Mouse (Mus musculus): Measurements from ENCODE around the gene Tab1.

Gene Tab1

GRCm38 (mm10) chr15:80132993-80133586, at the start of gene Tab1:
Gene Tab1 (plus strand): TSS chr15:80133127.
- peak; percentile 94 for DNase-seq

DNA sequence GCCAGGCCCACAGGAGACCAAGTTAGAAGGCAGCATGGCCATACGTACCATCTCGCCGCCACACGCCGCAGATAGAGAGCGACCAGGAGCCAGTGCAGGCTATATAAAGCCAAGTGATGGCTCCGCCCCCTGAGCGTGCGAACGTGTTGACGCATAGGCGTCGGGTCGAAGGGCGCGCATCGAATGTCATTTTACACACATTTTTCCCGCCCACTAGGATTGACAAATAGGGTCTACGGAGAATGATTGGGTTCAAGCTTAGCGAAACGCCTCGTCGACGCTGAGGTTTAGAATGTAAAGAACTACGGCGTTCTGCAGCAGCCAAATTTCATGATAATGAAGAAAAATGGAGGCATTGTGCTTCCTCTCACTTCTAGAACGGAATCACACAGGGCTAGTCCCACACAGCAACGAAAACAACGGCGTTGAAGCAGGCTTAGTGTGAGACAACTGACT, 49.6 kb upstream of the Tab1 start:
- peak; percentile 99 for DNase-seq

- DNase-seq: no peak
Observed at GRCm38 (mm10) chr15:80083740-80084139, 49.2 kb upstream of the Tab1 start.

- DNase-seq: no peak
Observed at GRCm38 (mm10) chr15:80087406-80088012, 45.4 kb upstream of the Tab1 start.

DNA sequence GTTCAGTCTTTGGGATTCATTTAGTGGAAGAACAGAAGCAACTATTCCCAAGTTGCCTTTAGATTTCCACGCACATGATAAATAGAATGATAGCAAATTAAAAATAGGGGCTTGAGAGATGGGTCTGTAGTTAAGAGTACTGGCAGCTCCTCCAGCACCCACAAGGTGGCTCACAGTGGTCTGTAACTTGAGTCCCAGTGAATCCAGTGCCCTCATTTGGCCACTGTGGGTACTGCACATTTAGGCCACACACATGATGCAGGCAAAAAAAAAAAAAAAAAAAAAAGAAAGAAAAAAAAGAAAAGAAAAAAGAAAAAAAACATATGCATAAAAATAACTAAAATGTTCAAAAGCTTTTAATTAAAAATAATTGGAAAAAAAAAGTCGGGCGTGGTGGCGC, 44.3 kb upstream of the Tab1 start:
- DNase-seq: peak; percentile 94

DNA sequence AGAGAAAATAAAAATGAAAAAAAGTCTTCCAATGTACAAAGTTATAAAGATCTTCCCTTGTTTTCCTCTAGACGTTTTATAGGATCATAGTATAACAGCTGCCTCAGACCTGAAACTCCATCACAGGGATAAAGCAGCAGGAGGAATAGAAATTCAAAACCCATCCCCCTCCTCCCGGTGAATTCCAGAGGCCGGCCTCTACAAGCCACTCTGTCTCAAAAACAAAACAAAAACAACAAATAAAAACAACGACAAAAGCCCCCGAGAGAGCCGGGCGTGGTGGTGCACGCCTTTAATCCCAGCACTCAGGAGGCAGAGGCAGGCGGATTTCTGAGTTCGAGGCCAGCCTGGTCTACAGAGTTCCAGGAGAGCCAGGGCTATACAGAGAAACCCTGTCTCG, 42.8 kb upstream of the Tab1 start:
- no peak for DNase-seq

DNA sequence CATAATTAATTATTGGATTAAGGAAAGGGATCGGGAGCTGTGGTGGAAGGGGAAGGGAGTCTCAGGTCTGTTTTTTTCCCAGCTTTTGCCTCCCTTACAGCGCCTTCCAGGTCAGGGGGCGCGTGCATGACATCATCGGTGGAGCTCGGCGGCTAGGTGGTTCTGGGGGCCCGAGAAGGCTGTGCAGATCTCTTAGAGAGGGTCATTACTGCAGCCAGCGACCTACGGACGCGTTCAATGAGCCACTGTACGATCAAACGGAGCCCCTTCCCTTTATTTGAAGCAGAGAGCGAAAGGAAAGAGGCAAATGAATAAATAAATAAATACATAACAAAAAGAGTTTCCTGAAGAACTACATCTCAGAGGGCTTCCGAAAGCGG, 42.2 kb upstream of the Tab1 start:
- DNase-seq: peak; percentile 43

- peak; percentile 92 for DNase-seq
Observed at GRCm38 (mm10) chr15:80091121-80091955, 41.6 kb upstream of the Tab1 start, which contains the start of the genes Syngr1 and Rpl3. Gene Syngr1 (plus strand): TSS chr15:80091334. Gene Rpl3 (minus strand): TSS chr15:80091868.

DNA sequence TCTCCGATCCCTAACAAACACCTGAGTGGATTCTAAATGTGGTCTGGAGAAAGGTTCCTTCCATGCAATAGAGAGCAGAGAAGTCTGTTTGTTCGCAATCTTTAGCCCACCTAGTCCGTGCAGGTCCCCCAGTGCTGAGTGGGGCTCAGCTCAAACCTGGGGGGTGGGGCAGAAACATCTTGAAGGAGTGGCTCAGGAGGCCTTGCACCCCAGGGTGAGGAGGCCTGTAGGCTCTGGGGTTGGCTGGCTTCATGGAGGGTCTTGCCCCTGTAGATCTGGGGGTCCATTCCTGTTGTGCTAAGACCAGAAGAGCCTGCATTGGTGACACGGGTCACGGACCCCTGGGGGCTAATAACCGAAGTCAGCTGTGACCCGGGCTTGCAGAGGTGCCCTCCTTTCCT, 40.9 kb upstream of the Tab1 start:
- DNase-seq: no peak

DNA sequence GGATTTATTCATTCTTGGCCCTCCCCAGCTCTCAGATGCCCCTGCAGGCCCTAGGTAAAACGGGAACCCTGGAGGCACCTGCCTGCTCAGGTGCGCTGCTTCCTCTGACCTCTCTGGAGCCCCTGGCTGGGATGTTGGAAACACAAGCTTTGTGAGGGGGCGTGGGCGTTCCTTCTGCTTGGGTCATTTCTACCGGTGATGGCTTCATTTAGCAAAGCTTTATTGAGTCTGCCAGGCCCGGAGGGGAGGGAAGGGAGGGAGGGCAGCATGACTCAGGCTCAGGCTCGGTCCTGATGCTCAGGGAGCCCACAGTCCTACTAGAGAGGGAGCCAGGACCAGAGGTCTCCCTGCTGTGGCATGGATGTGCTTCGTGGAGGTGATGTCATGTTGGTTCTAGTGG, 40.3 kb upstream of the Tab1 start:
- DNase-seq: no peak

DNA sequence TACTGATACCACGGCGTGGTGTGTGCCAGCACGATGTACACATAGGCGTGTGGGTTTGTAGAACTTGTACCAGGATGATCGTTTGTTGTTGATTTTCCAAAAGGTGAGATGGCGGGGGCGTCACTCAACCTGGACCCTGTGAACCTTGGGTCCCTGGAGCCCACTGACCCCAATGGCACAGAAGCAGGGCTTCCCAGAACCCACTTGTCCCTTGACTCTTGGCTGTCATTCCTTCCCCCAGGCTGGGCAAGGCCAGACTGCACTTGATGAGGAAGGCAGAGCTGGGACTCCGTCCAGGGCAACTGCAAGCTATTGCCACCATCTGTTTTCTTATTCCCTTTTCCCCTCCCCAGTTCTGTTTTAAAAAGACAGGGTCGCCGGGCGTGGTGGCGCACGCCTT, 38.7 kb upstream of the Tab1 start:
- DNase-seq: no peak

GRCm38 (mm10) chr15:80095596-80095995, 37.3 kb upstream of the Tab1 start:
- DNase-seq: no peak

- DNase-seq: no peak
Observed at GRCm38 (mm10) chr15:80096406-80096805, 36.5 kb upstream of the Tab1 start.

- DNase-seq: peak; percentile 66
Observed at GRCm38 (mm10) chr15:80096946-80097881, 35.7 kb upstream of the Tab1 start.

DNA sequence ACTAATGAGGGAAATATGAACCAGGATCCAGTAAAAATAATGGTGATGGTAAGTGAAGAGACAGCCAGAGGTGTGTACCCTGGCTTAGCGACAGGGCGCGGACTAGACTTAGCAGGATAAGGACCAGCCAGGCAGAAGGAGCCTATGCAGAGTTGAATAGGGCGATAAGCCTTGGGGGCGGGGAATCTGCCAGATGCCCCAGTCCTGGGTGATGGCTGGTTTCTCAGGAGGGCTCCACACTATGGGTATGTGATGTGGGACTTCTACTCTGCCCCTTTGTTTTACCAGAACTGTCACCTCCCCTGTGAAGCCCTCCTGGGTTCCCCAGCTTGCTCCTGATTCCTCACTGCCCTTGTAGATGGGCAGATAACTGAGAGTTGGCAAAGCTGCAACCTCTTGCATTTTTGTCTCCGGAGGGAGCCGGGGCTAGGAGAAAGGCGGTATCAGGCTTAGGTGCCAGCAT, 34.9 kb upstream of the Tab1 start:
- DNase-seq: no peak

DNA sequence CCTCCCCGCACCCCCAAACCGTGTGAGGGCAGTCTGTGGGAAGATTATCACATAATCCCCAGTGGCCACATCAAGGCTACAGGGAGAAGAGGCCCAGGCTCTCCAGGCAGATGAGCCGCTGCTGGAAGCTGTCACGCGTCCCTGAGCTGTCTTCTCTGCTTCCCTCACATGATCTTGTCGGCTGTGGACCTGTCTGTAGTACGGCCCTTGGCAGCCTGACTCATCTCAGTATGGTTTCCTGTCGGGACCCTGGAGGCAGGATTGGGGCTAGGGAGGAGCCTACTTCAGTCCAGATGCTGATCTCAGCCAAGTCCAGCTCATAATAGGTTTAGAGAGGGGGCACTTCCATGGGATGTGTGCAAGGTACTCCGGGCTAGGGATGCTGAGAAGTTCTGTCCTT, 34.1 kb upstream of the Tab1 start:
- no peak for DNase-seq

DNA sequence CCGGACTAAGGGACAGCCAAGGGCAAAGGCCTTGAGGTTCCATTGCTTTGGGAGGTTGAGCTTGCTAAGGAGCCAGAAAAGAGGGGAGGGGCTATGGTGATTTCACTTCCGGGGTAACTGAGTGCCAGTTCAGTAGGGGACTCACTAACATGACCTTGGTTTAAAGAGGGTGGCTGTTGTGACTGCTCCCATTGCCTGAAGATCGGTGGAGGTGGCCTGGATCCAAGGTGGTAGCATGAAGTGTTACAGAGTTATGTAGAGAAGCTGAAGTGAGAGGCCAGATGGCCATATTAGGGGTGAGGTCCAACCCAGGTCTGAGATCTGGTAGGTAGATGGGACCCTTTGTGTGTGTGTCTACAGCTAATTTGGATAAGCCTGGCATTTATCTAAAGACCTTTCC, 33.5 kb upstream of the Tab1 start:
- no peak for DNase-seq

DNA sequence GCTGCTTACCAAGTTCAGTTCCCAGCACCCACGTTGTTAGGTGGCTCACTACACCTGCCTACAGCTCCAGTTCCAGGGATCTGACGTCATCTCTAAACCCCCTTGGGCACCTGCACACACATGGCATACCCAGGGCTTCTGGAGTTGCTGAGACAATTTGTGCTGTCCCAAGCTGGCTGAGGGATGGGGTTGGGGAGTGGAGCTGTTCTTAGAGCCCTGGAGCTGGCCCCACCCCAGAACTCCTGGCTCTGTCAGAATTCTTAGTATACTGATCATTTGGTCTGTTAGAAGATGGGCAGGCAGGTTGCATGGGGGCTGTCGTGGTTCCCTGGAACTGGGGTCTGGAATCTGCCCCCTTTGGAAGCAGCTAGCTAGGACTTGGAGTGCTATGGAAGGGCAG, 32.7 kb upstream of the Tab1 start:
- no peak for DNase-seq

DNA sequence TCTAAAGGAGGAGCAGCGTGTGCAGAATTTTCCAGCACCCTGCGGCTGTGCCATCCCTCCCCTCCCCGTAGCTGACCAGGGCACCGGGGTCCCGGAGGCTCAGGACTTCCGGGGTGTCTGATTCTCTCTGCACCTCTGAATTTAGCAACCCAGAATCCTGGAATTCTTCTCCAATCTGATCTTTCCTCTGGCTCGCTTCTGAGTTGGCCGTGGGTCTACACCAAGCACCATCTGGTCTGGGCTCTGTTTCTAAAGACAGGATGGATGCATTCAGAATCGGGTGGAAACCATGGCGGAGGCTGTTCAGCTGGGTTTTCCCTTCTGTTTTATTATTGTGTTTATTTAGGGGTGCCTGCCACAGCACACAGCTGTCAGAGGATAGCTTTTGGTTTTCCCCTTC, 32.1 kb upstream of the Tab1 start:
- DNase-seq: no peak

- no peak for DNase-seq
Observed at GRCm38 (mm10) chr15:80101503-80101902, 31.4 kb upstream of the Tab1 start.

DNA sequence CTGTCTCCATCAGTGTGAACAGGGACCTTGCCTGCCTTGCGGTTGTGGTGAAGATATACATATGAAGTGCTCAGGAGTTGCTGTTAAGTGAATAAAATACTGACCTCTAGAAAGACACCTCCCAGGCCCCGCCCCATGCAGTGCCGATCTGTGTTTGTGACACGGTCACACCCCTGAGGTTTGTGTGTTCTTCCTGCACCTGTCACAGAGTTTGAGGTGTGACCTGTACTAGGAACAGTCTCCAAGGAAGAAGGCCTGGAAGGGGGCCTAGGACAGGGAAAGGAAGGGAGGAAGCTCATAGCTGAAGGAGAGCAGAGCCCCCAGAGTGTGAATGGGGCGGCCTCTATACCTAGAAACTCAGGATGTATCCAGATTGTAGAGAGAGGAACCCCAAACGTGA, 30.4 kb upstream of the Tab1 start:
- DNase-seq: no peak

- DNase-seq: no peak
Observed at GRCm38 (mm10) chr15:80105490-80106410, 27.2 kb upstream of the Tab1 start.

Data from thymus, postnatal 14 days (tissue).